Comparison of ENCODE assay signal across 16 mouse cellular contexts in genomic region chr8:8183233-8183622, GRCm38 (mm10).
DNase-seq lines count a peak whose midpoint lies in the region; ATAC-seq and TF ChIP-seq lines count a peak whose summit lies in the region.
"Had no signal": no experiment of that assay in that cellular context is flagged by ENCODE, and none has a peak within 500 bp of the region (broad histone marks: within the 10 kb centered on the region; RNA-seq: fewer than 3 reads in every experiment).

No protein-coding gene starts in this region.

- TF ChIP-seq CTCF in left cerebral cortex, adult 2 months (IDR thresholded peaks at IDR 0.05) = no peak

- ATAC-seq in kidney, embryonic 14.5 days (ENCODE audit: low FRiP score, low TSS enrichment) = peak; percentile 68
- ATAC-seq in intestine, embryonic 15.5 days = peak; percentile 85
- ATAC-seq: hindbrain, postnatal 0 days had no signal

- intact Hi-C loops in left cerebral cortex, adult 2 months (cut with DNase I) = no loop called here

- no peaks in the 10 kb centered on the region for H3K27me3 ChIP-seq in kidney, embryonic 14.5 days (ENCODE audit: control insufficient read depth, insufficient read depth, low read length)
- no peaks in the 10 kb centered on the region for H3K27me3 ChIP-seq in intestine, embryonic 15.5 days (replicated peaks)
- no peaks in the 10 kb centered on the region for H3K27me3 ChIP-seq in myocyte (ENCODE audit: control insufficient read depth, insufficient read depth, insufficient read length)
- H3K27me3 ChIP-seq: CH12.LX; heart, embryonic 15.5 days; liver, embryonic 15.5 days; stomach, embryonic 15.5 days had no signal

- no peak overlapping the region for H3K27ac ChIP-seq in kidney, embryonic 14.5 days (ENCODE audit: low read depth, low read length)
- H3K27ac ChIP-seq in intestine, embryonic 15.5 days = no peak overlapping the region
- H3K27ac ChIP-seq in left cerebral cortex, adult 2 months = no peak overlapping the region
- H3K27ac ChIP-seq: heart, embryonic 15.5 days; hindbrain, postnatal 0 days; limb, embryonic 10.5 days; liver, embryonic 15.5 days; stomach, embryonic 15.5 days had no signal

- 36% methylated on average over 6 of the region's 6 CpGs for WGBS in kidney, embryonic 14.5 days
- WGBS in intestine, embryonic 15.5 days = 35% methylated on average over 6 of the region's 6 CpGs

- no peaks in the 10 kb centered on the region for H3K9me3 ChIP-seq in kidney, embryonic 14.5 days (ENCODE audit: control insufficient read depth, low read length)
- H3K9me3 ChIP-seq in intestine, embryonic 15.5 days = no peaks in the 10 kb centered on the region
- H3K9me3 ChIP-seq: heart, embryonic 15.5 days; limb, embryonic 10.5 days; liver, embryonic 15.5 days; stomach, embryonic 15.5 days had no signal

- no peaks in the 10 kb centered on the region for H3K79me2 ChIP-seq in myocyte (ENCODE audit: control insufficient read depth, insufficient read depth)

- H3ac ChIP-seq in myocyte (ENCODE audit: control insufficient read depth, insufficient read length) = no peak overlapping the region

- H3K36me3 ChIP-seq in kidney, embryonic 14.5 days (ENCODE audit: control insufficient read depth, insufficient read depth, low read length) = no peaks in the 10 kb centered on the region
- no peaks in the 10 kb centered on the region for H3K36me3 ChIP-seq in intestine, embryonic 15.5 days
- no peaks in the 10 kb centered on the region for H3K36me3 ChIP-seq in myocyte (ENCODE audit: control insufficient read depth, insufficient read depth)
- H3K36me3 ChIP-seq: heart, embryonic 15.5 days; limb, embryonic 10.5 days; liver, embryonic 15.5 days; stomach, embryonic 15.5 days had no signal

- 0 out of 2 replicates have a peak, but pooled peaks cover 7% of the 10 kb centered on the region for H3K4me1 ChIP-seq in kidney, embryonic 14.5 days (ENCODE audit: control insufficient read depth, insufficient read depth, low read length)
- H3K4me1 ChIP-seq in intestine, embryonic 15.5 days (replicated peaks) = no peaks in the 10 kb centered on the region; the same call in 1 of the 2 replicates
- H3K4me1 ChIP-seq: liver, embryonic 15.5 days; stomach, embryonic 15.5 days had no signal

- no peak for TF ChIP-seq POLR2A in myocyte (IDR thresholded peaks at IDR 0.05; ENCODE audit: insufficient read length, low read depth)

- no peak overlapping the region for H3K9ac ChIP-seq in kidney, embryonic 14.5 days (ENCODE audit: low read depth, low read length)
- no peak overlapping the region for H3K9ac ChIP-seq in intestine, embryonic 15.5 days
- H3K9ac ChIP-seq: heart, embryonic 15.5 days; liver, embryonic 15.5 days; stomach, embryonic 15.5 days had no signal

- no peak overlapping the region for H3K4me2 ChIP-seq in kidney, embryonic 14.5 days (replicated peaks; ENCODE audit: low read depth, low read length)
- H3K4me2 ChIP-seq in intestine, embryonic 15.5 days (replicated peaks) = no peak overlapping the region
- H3K4me2 ChIP-seq in myocyte (ENCODE audit: low read depth) = peak overlapping the region; percentile 20
- H3K4me2 ChIP-seq: heart, embryonic 15.5 days; liver, embryonic 15.5 days; stomach, embryonic 15.5 days had no signal

- no peak for DNase-seq in kidney, adult 8-10 months
- DNase-seq in heart, adult 8-10 months (ENCODE audit: low spot score) = peak; percentile 18
- DNase-seq in left cerebral cortex, adult 2 months (ENCODE audit: extremely low spot score in 1 of 2, low spot score in 2 of 2) = no peak
- no peak for DNase-seq in embryo, embryonic 11 days
- DNase-seq: cerebellum, adult 8-10 months; layer of hippocampus, adult 9-11 months; thymus, postnatal 25 days had no signal

- no peak overlapping the region for H3K4me3 ChIP-seq in kidney, embryonic 14.5 days (ENCODE audit: low read length)
- no peak overlapping the region for H3K4me3 ChIP-seq in intestine, embryonic 15.5 days (replicated peaks)
- H3K4me3 ChIP-seq in myocyte = no peak overlapping the region
- H3K4me3 ChIP-seq in left cerebral cortex, adult 2 months = no peak overlapping the region
- H3K4me3 ChIP-seq: heart, embryonic 15.5 days; limb, embryonic 10.5 days; liver, embryonic 15.5 days; stomach, embryonic 15.5 days had no signal

TF ChIP-seq in myocyte, 11 proteins besides CTCF, POLR2A, EP300 and RAD21:
- TF ChIP-seq CEBPB (IDR thresholded peaks at IDR 0.05; ENCODE audit: insufficient read depth, poor library complexity, severe bottlenecking) (no peak), MYOG (IDR thresholded peaks at IDR 0.05; ENCODE audit: control insufficient read depth in 1 of 3, insufficient read depth in 1 of 3, insufficient read length in 2 of 3, low read depth in 2 of 3) (no peak)
